Comparison of ENCODE assay signal across 1 mouse cellular context in genomic region chr17:57108666-57109171, GRCm38 (mm10).
TF ChIP-seq lines count a peak whose summit lies in the region.

No protein-coding gene starts in this region.

TF ChIP-seq in myocyte, 11 proteins besides CTCF, POLR2A, EP300 and RAD21 (continued from another document):
- TF ChIP-seq MYOD1 (IDR thresholded peaks at IDR 0.05; ENCODE audit: control insufficient read depth in 1 of 3, insufficient read length in 2 of 3, low read depth in 2 of 3) (no peak), REST (IDR thresholded peaks at IDR 0.05; ENCODE audit: insufficient read depth, insufficient read length) (no peak), TCF12 (IDR thresholded peaks at IDR 0.05; ENCODE audit: insufficient read depth, poor library complexity, severe bottlenecking) (no peak)
TF ChIP-seq in myocyte: peak in this region for 0.
